Mouse (Mus musculus) myocyte (in vitro differentiated cells): ENCODE results near the gene Dmxl2.

Experiments used
- CEBPB ChIP-seq: IDR thresholded peaks from 2 replicates; pipeline ENCODE4 v1.6.1; 2011; ENCODE audit warnings: mild to moderate bottlenecking, moderate library complexity; ENCODE audit not compliant: poor library complexity, insufficient read depth, severe bottlenecking
- E2F4 ChIP-seq: IDR thresholded peaks from one replicate; pipeline ENCODE4 v1.6.1; 2011; ENCODE audit warnings: mild to moderate bottlenecking, control low read depth, moderate library complexity; ENCODE audit not compliant: insufficient read depth
- POLR2A ChIP-seq: IDR thresholded peaks from one replicate; pipeline ENCODE4 v1.6.1; 2011; ENCODE audit warnings: low read depth, mild to moderate bottlenecking, control low read depth, moderate library complexity; ENCODE audit not compliant: insufficient read length
- TCF3 ChIP-seq: IDR thresholded peaks from one replicate; pipeline ENCODE4 v1.6.1; 2011; ENCODE audit warnings: low read depth, control low read depth; ENCODE audit not compliant: insufficient read length
- USF1 ChIP-seq: IDR thresholded peaks from one replicate; pipeline ENCODE4 v1.6.1; 2011; ENCODE audit warnings: low read depth, mild to moderate bottlenecking, control low read depth, moderate library complexity

DNA sequence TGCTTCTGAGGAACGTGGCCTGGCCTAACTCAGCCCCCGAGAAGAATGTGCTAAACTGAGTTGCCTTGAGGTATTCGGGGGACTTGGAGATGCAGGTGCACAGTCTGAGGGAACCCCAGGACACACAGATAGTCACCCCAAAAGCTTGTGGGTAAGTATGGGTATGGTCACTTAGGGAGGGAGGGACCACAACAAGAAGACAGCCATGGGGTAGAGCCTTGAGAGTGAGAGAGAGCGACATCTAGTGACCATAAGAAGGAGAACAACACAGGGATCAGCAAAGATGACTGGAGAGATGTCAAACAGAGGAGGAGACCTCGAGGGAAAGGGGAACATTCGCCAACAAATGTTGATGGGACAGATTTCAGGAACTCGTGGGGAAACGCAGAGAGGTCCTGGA is 178.0 kb downstream of the Dmxl2 start:
- TF ChIP-seq POLR2A (no peak), CEBPB (no peak), TCF3 (no peak), E2F4 (no peak), USF1 (no peak)
